Mouse (Mus musculus): ENCODE results near the gene Dbndd1.

- peak; percentile 41 for TF ChIP-seq CTCF (IDR thresholded peaks at IDR 0.05; ENCODE audit: low read depth)
- TF ChIP-seq EP300 (IDR thresholded peaks at IDR 0.05; ENCODE audit: low read depth): no peak
Measured at GRCm38 (mm10) chr8:123482627-123483026, 32.6 kb downstream of the Dbndd1 start.

Measured in liver, postnatal 0 days (tissue).